Mouse (Mus musculus) thymus, postnatal 36 days (tissue): Measurements from ENCODE around the gene Polr2h.

ENCODE experiments used
- DNase-seq, 2 experiments: peaks; one replicate each; pipeline ENCODE4 v3.0.0; 2022; ENCODE audit warnings: mixed read lengths in 2 of 2

Gene Polr2h

GRCm38 (mm10) chr16:20701729-20702521 lies 15.5 kb upstream of the Polr2h start:
- DNase-seq = peak in 1 of 2 experiments; percentile 1

DNA sequence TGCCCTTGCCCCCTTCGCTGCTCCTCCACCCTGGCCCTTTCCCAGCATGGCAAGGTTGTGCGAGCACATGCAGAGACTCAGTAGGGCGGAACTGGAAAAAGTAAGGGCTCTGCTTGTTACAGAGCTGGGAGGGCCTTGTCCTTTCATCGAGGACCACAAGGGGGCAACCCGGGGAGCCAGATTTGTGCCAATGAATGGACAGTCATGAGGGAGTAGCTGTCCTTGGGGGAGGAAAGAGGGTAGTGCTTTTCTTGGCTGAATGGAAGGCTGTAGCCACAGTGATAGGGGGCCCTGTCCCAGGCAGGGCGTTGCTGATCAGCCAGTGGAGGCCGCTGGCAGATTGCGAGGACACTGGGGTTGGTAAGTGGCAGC lies 15.0 kb upstream of the Polr2h start:
- peak; percentile 34 to 39 for DNase-seq

DNA sequence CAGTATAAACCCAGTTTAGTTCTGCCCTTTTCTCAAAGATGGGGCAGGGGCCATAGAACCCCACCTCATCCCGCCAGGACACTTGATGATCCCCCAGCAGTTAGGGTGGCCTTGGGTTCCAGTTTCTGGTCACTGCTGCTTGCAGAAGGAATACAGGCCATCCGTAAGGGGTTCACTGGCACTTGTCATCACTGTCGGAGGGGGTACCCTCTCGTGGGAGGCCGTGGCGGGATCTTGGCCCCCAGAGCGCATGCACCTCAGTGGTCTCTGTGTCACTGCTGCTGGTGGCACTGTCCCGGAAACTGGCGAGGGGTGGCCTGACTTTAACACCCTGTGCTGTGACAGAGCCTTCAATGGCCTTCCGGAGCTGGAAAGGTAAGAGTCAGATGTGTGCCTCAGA lies 14.4 kb upstream of the Polr2h start:
- DNase-seq = no peak

DNA sequence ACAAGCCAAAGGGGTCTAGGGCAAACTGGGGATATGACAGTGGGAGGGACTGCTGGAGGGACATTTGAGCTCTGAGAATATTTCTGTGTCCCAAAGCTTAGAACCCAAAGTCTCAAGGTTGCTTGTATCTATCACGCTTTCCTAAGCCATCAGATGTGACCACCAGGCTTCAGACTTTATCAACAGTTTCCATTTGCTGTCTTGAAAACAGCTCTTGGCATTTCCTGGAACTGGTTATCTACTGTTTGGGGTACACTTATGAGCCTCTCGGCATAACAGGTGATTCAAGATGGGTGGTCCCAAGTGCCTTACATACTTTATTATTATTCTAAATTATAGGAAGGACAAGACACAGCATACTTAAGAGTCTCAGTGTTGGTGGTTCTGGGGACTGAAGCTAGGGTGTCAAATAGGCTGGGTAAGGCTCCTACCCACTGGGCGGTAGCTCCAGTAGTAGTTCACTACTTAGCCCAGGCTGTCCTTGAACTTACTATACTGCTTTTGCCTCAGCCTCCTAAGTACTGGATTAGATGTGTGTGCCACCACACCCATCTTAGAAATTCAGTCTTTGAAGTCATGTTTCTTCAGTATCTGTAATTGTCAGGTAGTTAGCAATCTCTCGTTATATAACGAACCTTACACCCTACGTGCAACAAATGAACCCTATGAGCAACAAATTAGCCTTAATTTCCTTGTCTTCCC lies 13.6 kb upstream of the Polr2h start:
- no peak for DNase-seq

- DNase-seq = no peak
Measured at GRCm38 (mm10) chr16:20705786-20706185, 11.7 kb upstream of the Polr2h start.

DNA sequence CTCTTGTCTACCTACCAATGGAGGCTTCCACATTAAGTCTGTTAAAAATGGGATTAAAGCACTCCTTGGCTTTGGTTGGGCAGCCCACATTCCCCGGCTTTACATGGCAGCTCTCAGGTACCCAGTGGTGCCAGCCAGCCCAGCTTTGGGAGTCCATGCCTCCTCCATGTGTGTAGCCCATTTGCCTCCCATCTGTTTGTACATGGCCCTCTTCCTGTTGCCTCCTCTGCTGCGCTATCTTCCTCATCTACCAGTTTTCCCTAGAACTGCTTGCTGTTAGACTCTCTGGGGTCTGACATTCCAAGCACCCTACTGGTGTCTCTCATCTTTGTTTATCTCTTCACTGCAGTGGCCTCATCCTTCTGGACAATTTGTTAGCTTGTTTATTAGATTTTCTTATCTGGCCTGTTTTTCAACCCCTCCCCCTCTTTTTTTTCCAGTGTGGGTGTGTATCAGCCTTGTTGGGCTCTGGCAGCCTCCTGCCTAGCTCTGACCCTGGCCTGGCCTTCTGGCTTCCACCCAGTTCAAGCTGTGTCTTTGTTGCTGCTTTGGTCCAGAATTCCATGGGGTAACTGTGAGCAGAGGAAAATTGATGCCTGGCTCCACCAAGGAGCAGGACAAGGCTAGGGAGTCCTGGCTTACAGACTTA lies 10.9 kb upstream of the Polr2h start:
- no peak for DNase-seq

- DNase-seq = no peak
Measured at GRCm38 (mm10) chr16:20708220-20708938, 9.1 kb upstream of the Polr2h start.

GRCm38 (mm10) chr16:20708939-20709734 lies 8.3 kb upstream of the Polr2h start:
- DNase-seq = peak; percentile 68 to 74

GRCm38 (mm10) chr16:20710370-20710769 lies 7.1 kb upstream of the Polr2h start:
- no peak for DNase-seq

DNA sequence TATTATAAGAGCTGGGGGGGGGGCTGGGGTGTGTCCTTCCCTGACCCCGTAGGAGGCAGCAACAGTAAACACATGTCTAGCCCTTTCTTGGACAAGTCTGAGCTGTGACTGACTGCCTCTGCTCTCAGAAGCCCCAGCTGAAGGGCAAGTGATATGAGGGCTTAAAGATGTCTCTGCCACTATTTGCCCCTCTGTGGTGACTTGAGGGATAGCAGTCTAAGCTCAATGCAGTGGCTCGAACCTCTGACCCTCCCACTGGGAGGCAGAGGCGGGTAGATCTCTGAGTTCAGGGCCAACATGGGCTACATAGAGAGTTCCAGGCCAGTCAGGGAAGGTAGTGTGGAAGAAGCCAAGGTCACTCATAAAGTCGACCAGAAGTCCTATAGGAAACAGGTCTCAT lies 6.7 kb upstream of the Polr2h start:
- DNase-seq = no peak

- DNase-seq = no peak
Measured at GRCm38 (mm10) chr16:20712190-20712589, 5.3 kb upstream of the Polr2h start.

GRCm38 (mm10) chr16:20712889-20713288 lies 4.6 kb upstream of the Polr2h start:
- no peak for DNase-seq

- no peak for DNase-seq
Measured at GRCm38 (mm10) chr16:20714307-20715080, 3.0 kb upstream of the Polr2h start.

GRCm38 (mm10) chr16:20715161-20715560 lies 2.3 kb upstream of the Polr2h start:
- DNase-seq = no peak

DNA sequence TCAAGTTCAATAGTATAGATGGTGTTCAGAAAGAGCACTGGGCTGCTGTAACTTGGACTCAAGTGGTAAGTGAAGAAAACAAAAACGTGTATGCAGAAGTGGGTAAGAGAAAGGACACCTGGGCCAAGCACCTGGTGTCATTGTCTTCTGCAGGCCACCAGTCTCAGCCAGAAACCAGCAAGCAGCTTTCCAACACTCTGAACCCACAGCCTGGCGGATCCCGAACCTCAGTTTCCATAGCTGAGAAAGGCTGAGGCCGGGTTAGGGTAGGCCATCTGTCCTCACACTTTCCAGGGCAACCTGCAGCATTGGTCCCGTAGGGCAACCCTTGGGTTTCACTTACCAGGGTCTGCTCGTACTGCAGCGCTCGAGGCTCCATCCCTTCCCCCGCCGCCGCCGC lies 1.9 kb upstream of the Polr2h start:
- DNase-seq = no peak

- DNase-seq = peak; percentile 78 to 86
Measured at GRCm38 (mm10) chr16:20715976-20716840, 1.3 kb upstream of the Polr2h start.

- DNase-seq = no peak
Measured at GRCm38 (mm10) chr16:20716841-20717180, 654 bp upstream of the Polr2h start.

DNA sequence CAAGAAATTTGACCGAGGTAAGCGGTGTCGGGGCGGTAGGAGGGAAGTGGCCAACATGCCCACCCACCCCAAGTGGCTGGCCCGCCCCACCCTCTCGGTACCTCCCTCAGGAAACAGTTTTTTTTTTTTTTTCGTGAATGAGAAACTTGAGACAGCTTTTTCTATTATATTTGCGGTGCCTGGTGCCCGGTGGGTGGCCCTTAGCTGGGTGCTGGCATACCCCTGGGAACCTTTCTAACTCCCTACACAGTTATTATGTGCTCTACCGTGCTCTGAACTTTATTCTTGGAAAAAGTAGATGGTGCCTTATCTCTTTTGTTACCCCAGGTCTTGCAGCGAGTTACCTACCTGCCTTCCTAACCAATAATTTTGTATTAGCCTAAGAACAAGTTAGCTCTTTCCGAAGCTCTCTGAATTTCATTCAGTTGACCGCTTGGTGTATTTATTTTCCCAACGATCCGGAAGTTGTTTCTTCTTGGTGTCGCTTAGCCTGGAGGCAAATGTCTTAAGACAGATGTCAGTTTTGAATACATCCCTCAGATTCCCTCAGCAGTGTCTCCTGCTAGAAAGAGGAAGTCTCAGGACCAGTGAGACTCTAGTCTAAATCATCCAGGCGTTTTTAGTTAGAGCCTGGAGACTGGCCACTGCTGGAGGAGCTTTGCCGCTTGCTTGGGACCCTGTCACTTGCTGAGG lies 659 bp downstream of the Polr2h start:
- peak in 1 of 2 experiments; percentile 3 for DNase-seq

GRCm38 (mm10) chr16:20721808-20722207 lies 4.3 kb downstream of the Polr2h start:
- DNase-seq = no peak

DNA sequence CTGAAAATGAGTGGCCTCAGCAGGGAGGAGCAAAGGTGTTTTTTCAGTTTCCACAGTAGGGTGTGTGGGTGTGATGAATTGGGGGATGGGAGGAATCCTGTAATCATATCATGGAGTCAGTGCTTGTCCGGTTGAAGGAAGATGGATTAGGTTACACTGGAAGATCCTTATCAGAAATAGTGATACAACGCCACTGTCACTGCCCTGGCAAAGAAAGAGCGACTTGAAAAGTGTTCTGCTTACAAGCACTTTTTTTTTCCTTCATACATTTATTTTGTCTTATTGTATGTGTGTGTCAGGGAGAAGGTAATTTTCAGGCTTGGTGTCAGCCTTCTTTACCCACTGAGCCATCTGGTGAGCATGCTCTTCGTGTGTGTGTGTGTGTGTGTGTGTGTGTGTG lies 5.3 kb downstream of the Polr2h start:
- DNase-seq = no peak
